Mouse (Mus musculus) stomach, postnatal 0 days (tissue): ENCODE data around the gene Cdr2.

Source experiments
- CTCF ChIP-seq: IDR thresholded peaks from 2 replicates; pipeline ENCODE4 v1.5.1; 2016; ENCODE audit warnings: antibody characterized with exemption, low read depth, mild to moderate bottlenecking, moderate library complexity
- EP300 ChIP-seq: optimal IDR thresholded peaks from 2 replicates; pipeline ENCODE3; 2016; ENCODE audit warnings: antibody characterized with exemption

DNA sequence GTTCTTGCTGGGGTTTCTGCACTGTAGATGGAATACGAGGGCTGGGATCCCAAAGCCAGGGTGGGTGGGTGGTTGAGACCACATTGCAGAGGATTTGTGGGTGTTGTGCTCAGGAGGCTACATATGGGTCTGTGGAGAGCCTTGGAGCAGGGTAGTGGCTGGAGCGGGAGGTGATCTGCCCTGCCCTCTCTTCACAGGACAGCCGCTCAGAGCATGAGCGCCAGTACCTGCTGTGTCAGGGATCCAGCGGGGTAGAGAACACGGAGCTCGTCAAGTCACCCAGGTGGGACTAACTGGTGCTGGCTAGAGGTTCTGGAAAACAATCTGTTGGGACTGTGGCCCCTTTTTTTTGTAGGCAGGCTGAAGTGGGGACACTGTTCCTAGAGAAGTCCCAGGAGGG, 49.0 kb downstream of the Cdr2 start:
- TF ChIP-seq CTCF (no peak), EP300 (no peak)
